Mouse (Mus musculus) adrenal gland (tissue): ENCODE data around the gene Epb41l5.

Source experiments
- intact Hi-C: fragments of 180-260 bp; cut with DNase I; formaldehyde crosslinking; loops from one replicate; pipeline ENCODE4 v1.15.1; 2025

Epb41l5 gene

GRCm38 (mm10) chr1:119503808-119504207 lies 145.0 kb downstream of the Epb41l5 start:
- intact Hi-C loops: no loop called here

DNA sequence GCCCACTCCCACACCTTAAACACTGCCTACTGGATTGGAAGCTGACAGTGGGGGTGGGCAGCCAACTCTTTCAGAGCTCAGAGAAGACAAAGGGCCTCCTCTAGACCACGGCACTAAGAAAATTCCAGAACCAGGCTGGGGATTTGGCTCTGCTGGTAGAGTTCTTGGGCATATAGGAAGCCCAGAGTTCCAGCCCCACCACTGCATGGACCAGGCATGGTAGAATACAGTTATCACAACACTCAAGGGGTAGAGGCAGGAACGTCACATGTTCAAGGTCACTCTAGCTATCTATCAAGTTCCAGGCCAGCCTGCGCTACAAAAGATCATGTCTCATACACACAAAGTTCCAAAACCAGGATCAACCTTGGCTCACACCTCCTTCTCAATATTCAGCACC lies 145.6 kb downstream of the Epb41l5 start:
- intact Hi-C loops: no loop called here

DNA sequence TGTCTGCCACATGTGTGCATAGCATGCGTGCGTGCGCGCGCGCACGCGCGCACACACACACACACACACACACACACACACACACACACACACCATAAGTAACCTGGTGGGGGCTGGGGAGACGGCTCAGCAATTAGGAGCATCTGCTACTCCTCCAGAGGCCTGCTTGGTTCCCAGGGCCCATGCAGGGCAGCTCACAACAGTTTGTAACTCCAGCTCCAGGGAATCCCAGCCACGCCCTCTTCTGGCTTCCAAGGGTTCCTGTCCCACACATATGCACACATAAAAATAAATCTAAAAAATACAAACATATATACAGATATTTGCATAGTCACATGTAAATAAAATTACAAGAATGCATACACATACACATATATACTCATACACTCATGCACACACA lies 146.1 kb downstream of the Epb41l5 start:
- intact Hi-C loops: no loop called here

DNA sequence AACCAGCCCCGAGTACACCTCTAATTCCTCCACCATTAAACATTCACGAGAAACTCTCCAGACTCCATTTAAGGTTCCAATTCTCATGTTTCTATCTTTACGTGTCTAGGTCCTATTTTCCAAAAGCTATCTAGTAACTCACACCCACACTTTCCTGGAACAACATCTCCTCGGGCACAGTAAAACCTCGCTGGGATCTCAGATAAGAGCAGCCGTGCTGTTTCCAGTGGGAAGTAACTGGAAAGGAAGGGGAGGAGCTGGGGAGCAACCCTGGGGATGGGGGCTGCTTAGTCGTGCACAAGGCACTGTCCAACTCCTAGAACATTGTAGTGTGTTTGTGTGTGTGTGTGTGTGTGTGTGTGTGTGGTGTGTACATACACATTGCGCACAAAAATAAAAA lies 146.9 kb downstream of the Epb41l5 start:
- intact Hi-C loops: no loop called here

GRCm38 (mm10) chr1:119499456-119499855 lies 149.3 kb downstream of the Epb41l5 start:
- intact Hi-C loops: no loop called here

- intact Hi-C loops: no loop called here
These were observed 150.1 kb downstream of the Epb41l5 start for GRCm38 (mm10) chr1:119498536-119499231.

GRCm38 (mm10) chr1:119497346-119498004 lies 151.3 kb downstream of the Epb41l5 start:
- intact Hi-C loops: no loop called here

- intact Hi-C loops: no loop called here
These were observed 153.4 kb downstream of the Epb41l5 start for GRCm38 (mm10) chr1:119495396-119495775.
